Mouse (Mus musculus): ENCODE results near the gene Trmt2a.

Gene Trmt2a

DNA sequence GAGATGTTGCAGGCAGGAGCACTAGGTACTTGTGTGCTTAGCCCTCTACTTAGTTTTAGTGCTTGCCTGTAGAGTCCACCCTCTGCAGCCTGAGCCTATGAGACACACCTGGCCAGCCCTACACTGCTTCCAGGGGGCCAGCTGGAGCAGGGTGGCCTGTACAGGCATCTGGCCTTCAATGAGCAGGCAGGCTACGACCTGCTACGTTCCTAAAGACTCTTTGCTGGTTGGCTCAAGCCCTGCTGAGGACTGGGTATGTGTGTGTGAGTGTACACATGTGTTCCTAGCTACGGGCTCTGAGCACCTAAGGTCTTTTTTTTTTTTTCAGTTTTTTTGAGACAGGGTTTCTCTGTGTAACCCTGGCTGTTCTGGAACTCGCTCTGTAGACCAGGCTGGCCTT is 17.0 kb upstream of the Trmt2a start:
- in situ Hi-C loops (cut with MboI), result no loop called here

GRCm38 (mm10) chr16:18233451-18233850 is 15.0 kb upstream of the Trmt2a start:
- in situ Hi-C loops (cut with MboI), result no loop called here

- in situ Hi-C loops (cut with MboI), result no loop called here
Measured at GRCm38 (mm10) chr16:18233919-18234670, 14.4 kb upstream of the Trmt2a start.

DNA sequence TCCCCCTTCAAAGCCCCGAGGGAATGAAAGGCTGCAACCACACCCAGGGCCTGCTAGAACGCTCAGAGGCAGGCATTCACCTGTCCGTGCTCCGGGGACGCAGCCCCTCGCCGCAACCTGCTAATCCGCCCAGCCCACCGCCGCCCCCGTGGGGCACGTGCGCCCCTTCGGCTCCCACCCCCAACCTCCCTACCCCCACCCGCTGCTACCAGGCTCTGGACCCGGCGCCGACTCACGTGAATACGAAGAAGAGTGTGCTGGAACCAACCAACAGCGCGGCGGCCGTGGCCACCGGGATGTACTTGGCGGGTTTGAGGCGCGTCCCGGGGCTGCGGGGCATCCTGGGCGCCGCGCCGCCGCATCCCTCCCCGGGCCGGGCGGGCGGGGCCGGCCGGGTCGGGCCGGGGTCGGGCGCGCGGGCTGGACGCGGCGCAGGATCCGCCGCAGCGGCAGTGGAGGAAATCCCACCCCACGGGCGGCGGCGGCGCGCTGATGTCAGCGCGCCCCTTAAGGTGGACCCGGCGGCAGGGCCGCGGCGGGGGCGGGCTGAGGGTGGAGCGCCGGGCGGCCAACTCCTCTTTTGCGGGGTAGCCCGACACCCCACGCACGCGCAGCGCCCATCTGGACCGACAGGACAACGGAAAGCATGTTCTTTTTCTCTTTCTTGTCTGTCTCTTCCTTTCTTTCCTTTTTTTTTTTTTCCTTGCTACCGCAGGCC is 13.6 kb upstream of the Trmt2a start, which contains the start of gene Zdhhc8:
Gene Zdhhc8, minus strand, starts transcription at position 466 of the 718 bp plus-strand sequence.
- in situ Hi-C loops (cut with MboI), result no loop called here

- in situ Hi-C loops (cut with MboI), result no loop called here
Measured at GRCm38 (mm10) chr16:18235389-18236065, 13.0 kb upstream of the Trmt2a start.

DNA sequence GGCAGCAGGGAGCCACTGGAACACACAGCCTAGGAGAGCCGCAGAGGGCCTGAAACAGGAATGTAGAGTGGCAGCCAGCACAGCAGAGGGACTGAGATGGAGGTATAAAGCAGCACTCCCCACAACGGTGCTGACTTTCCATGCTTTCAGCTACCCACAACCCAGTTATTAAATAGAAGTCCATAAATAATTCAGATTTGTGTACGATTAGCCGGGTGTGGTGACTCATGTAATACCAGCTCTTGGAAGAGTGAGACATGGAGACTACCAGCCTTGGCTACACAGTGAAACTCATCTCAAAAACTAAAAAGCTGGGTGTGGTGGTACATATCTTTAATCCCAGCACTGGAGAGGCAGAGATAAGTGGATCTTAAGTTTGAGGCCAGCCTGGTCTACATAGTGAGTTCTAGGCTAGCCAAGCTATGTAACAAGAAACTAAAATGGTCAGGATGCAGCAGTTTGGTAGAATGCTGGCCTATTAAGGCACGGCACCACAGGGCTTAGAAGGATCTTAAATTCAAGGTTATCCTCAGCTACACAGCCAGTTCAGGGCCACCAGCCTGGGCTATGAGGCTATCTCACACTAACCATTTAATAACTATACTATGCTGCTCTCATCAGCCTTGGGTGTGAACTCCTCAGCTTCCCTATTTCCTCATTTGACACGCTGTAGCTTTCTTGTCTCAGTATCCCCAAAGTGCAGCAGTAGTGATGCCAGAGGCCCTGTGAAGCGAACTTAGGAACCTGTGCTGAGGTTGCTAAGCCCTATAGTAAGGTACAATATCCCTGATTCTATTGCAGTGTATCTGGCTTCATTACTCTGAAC is 11.6 kb upstream of the Trmt2a start:
- in situ Hi-C loops (cut with MboI), result no loop called here

DNA sequence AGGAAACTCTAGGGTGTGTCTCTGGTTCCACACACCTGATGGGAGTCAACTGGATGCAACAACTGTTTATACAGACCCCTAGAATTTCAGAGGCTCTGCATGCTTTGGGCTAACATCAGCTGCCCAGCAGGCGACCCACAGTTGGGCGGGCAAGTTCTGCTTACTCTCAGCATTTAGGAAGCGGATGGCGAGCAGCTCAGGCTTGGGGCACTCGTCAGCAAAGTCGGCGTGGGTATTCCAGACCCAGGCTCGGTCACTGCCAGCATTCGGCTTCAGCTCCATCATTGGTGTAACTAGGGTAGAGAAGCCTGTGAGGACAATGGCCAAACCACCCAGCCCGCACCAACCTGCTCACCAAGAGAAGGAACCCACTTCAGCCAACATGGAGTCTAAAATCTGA is 6.9 kb upstream of the Trmt2a start:
- in situ Hi-C loops (cut with MboI), result no loop called here

DNA sequence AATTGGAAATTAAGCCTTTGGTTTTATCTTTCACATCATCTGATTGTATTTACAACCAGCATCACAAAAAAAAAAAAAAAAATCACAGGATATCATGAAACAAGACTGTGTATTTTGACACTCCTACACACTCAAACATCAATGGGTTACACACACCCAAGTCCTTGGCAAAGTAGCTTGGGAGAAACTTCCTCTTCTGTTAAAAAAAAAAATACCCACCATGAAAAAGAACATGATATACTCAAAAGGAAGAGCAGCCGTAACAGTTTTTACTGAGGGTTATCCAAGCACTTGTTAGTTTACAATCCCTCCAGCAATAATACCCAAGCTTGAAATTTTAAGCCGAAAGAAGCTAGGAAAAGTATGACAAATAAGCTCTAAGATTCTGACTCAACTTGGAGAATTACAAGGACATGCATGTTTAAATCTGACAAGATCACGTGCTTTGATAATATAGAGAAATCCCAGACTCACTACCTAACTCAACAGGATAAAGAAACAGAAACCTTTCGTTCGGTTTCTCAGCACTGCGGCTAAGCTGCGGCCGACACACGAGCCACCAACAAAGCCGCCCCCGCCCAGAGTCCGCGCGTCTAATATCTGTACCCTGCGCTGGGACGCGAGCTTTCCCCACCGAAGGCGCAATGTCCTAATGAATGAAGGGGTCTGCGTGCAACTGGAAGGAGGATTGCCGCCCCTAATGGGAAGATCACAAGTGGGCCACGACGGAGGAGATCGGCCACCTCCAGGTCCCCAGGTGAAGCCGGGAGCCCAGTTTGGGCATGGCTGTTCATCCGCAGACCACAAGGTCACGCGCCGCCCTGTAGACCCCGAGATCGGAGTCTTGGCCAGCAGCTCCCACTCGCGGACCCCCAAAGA is 719 bp upstream of the Trmt2a start:
- in situ Hi-C loops (cut with MboI), result no loop called here

- in situ Hi-C loops (cut with MboI), result no loop called here
Measured at GRCm38 (mm10) chr16:18249364-18249967, 987 bp downstream of the Trmt2a start.

DNA sequence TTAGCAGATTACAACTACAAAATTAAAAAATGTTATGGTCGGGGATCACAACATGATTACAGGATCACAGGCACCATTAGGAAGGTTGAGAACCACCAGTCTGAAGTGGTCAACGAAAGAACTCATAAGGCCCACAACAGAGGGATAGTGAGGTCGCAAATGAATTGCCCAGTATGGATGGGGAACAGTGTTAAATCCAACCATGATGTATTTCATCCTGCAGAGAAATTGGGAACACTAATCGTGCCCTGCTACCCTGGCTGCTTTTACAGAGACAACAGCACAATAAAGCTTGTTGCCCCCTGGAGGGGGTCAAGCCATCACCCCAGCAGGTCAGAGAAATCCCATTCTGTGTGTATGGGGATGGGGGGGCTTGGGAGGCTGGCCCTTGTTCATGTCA is 1.8 kb downstream of the Trmt2a start:
- in situ Hi-C loops (cut with MboI), result no loop called here

- in situ Hi-C loops (cut with MboI), result no loop called here
Measured at GRCm38 (mm10) chr16:18250828-18251790, 2.6 kb downstream of the Trmt2a start.

DNA sequence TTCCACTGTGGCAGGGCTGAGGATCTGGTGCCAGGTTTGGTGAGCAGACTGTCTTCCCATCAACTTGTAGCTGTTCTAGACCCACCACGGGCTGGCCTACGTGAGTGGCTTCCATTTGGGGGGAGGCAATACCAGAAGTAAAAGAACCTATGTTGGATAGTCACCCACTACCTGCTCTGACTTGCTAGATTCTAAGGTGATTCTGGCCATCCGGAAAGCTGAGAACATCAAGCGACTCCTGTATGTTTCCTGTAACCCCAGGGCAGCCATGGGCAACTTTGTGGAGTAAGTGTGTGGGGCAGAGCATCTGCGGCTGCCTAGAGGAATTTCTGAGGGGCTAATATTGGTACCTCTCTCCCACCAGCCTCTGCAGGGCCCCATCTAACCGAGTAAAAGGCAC is 4.3 kb downstream of the Trmt2a start:
- in situ Hi-C loops (cut with MboI), result no loop called here

- in situ Hi-C loops (cut with MboI), result no loop called here
Measured at GRCm38 (mm10) chr16:18253866-18254265, 5.4 kb downstream of the Trmt2a start.

GRCm38 (mm10) chr16:18258221-18258620 is 9.7 kb downstream of the Trmt2a start, which contains the start of gene Gm49776:
Gene Gm49776, minus strand, starts transcription at chr16:18258321.
- in situ Hi-C loops (cut with MboI), result no loop called here

- in situ Hi-C loops (cut with MboI), result no loop called here
Measured at GRCm38 (mm10) chr16:18265024-18265423, 16.5 kb downstream of the Trmt2a start.

DNA sequence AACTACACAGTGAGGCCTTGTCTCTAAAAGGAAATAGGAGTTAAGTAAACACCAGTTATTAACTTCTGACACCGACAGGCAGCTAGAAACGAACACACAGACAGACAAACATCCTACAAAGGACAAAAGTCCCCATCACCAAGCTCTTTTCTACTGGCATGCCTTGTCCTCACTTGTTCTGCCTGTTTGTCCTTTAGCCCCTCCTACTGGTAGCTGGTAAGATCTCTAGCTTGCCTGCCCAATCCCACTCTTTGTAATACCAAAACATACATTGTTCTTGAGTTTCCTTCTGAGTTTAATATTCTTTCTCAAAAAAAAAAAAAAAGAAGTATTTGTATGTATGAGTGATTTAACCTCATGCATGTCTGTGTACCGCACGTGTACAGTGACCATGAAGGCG is 19.7 kb downstream of the Trmt2a start:
- in situ Hi-C loops (cut with MboI), result no loop called here

DNA sequence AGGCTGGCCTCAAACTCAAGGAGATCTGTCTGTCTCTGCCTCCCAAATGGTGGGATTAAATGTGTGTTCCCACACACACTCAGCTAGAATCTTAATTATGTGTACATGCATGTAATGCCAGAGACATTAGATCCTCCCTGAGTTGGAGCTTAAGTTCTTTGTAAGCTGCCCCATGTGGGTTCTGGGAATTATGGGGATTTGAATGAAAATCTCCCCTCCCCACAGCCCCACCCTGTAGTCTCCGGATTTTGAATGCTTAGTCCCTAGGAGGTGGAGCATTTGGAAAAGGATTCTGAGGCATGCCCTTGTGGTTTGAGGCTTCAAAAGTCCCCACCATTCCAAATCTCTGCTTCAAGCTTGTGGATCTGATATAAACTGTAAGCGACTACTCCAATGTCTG is 26.7 kb downstream of the Trmt2a start:
- in situ Hi-C loops (cut with MboI), result no loop called here

- in situ Hi-C loops (cut with MboI), result no loop called here
Measured at GRCm38 (mm10) chr16:18288166-18288565, 39.7 kb downstream of the Trmt2a start.

- in situ Hi-C loops (cut with MboI), result no loop called here
Measured at GRCm38 (mm10) chr16:18288581-18289061, 40.1 kb downstream of the Trmt2a start.
